15 mouse cellular contexts compared by ENCODE assay signal in the genomic region with DNA sequence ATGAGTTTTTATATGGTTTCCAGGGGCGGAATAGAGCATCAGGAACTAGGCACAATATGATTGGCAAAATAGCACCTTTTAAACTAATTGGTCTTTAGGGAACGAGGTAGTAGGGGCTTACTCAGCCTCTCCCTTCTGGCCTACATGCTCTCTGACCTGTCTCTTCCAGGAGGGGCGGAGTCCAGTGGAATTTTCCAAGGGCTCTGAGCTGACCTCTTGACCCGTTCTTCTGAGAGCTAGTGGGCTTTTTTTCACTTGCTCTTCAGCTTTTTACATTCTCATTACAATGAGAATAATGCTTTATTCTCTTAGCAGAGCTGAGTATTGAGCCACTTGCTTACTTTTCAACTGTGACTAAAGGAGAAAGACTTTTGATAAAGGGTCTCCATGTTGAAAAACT.
DNase-seq lines count a peak whose midpoint lies in the region.
"Had no signal": no experiment of that assay in that cellular context is flagged by ENCODE, and none has a peak within 500 bp of the region (broad histone marks: within the 10 kb centered on the region; RNA-seq: fewer than 3 reads in every experiment).

No protein-coding gene starts in this region.

- DNase-seq in kidney, postnatal 36 days, result peak; percentile 35 to 47
- no peak for DNase-seq in kidney, postnatal 14 days
- DNase-seq in ES-CJ7 (ENCODE audit: low read depth, low spot score), result peak; percentile 68
- peak; percentile 79 for DNase-seq in R1 (ENCODE audit: low read depth, low spot score)
- DNase-seq in embryo, embryonic 9.5 days (ENCODE audit: extremely low spot score), result peak; percentile 33
- no peak for DNase-seq in right cerebral cortex, postnatal 4 days
- no peak for DNase-seq in T-cell, adult 2 months (ENCODE audit: low spot score)
- DNase-seq: adrenal gland, adult 8-10 months; B cell, adult 2 months; cerebellum, adult 2 months; cerebellum, postnatal 14 days; heart, postnatal 10 days; midbrain, embryonic 14.5 days; thymus, adult 2 months; thymus, postnatal 36 days had no signal

Comparison
In these comparisons a context has a peak if more than half of its experiments do, and no peak if none do; other contexts are left out.
1. DNase-seq: peak in kidney, postnatal 36 days (2 of 2), ES-CJ7 (single experiment), R1 (single experiment) and embryo, embryonic 9.5 days (single experiment); none in kidney, postnatal 14 days (single experiment), right cerebral cortex, postnatal 4 days (single experiment) and T-cell, adult 2 months (single experiment).